Mouse (Mus musculus): ENCODE measurements around the gene Tnf. TPM values are rescaled to one million over a fixed set of nuclear protein-coding genes. Genes with fewer than 3 reads are reported as not detected.

Tnf gene
- polyA plus RNA-seq, 1 experiment from 2014 or later: 0.20 TPM

DNA sequence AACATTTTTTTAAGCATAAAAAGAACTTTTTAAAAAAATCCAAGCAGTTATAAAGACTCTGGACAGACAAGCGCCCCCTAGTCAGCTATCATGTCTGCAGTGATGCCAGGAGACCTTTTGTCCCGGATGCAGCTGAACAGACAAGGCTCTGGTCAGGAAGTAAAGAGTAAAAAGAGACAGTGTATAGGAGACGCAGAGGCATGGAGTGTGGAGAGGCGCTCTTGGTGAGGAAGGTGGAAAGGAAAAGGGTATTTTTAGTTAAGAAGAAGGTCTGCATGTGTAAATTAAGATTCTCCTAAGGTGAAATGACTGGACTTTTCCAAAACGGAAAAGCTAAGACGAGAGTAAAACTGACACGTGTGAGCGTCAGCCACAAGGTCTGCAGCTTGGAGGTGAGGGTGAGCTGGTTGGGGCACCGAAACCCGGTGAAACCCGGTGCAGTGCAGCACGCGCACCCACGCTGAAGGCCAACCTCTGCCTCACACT, 24.8 kb upstream of the Tnf start:
- peaks cover 15% of the 10 kb centered on the region for H3K36me3 ChIP-seq (ENCODE audit: control insufficient read depth, insufficient read depth, low read length)
- WGBS: 86% methylated on average over 14 of the region's 14 CpGs
- peaks cover 15% of the 10 kb centered on the region; the same call in 1 of the 2 replicates for H3K4me1 ChIP-seq (ENCODE audit: control insufficient read depth, insufficient read depth, low read length)
- H3K9me3 ChIP-seq (ENCODE audit: control insufficient read depth, low read depth, low read length): no peaks in the 10 kb centered on the region
- H3K4me2 ChIP-seq (replicated peaks; ENCODE audit: low read depth, low read length): no peak overlapping the region
- no peak overlapping the region for H3K9ac ChIP-seq (replicated peaks; ENCODE audit: low read depth, low read length)
- no peaks in the 10 kb centered on the region for H3K27me3 ChIP-seq (ENCODE audit: control insufficient read depth, insufficient read depth, low read length)
- H3K4me3 ChIP-seq (ENCODE audit: low read depth, low read length): no peak overlapping the region
- H3K27ac ChIP-seq (ENCODE audit: low read length): no peak overlapping the region
- ATAC-seq (ENCODE audit: insufficient number of reproducible peaks, insufficient read depth, low FRiP score, low read depth): no peak

DNA sequence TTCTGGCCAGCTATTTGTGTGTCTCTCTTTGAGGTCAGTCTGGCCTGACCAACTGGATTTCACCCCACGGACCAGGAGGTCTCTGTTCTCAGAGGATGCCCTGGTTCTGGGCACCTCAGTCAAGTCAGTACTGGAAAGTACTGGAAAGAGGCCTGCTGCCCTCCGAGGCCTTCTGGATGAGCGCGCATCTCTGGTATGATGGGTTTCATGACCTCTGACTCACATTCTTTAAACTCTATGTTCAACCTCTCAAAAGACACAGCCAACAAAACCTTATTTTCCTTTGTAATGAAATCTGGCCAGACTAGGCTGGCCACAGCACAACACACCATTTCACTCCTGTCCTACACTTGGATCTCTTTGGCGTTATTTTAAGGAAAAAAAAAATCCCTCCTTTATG, 23.6 kb upstream of the Tnf start:
- H3K36me3 ChIP-seq (ENCODE audit: control insufficient read depth, insufficient read depth, low read length): peaks cover 7% of the 10 kb centered on the region
- H3K27me3 ChIP-seq (ENCODE audit: control insufficient read depth, insufficient read depth, low read length): no peaks in the 10 kb centered on the region
- H3K4me3 ChIP-seq (ENCODE audit: low read depth, low read length): no peak overlapping the region
- H3K9me3 ChIP-seq (ENCODE audit: control insufficient read depth, low read depth, low read length): no peaks in the 10 kb centered on the region
- no peak overlapping the region for H3K4me2 ChIP-seq (replicated peaks; ENCODE audit: low read depth, low read length)
- H3K4me1 ChIP-seq (ENCODE audit: control insufficient read depth, insufficient read depth, low read length): peaks cover 10% of the 10 kb centered on the region; the same call in 1 of the 2 replicates
- no peak overlapping the region for H3K9ac ChIP-seq (replicated peaks; ENCODE audit: low read depth, low read length)
- ATAC-seq (ENCODE audit: insufficient number of reproducible peaks, insufficient read depth, low FRiP score, low read depth): no peak
- no peak overlapping the region for H3K27ac ChIP-seq (ENCODE audit: low read length)
- WGBS: 86% methylated on average over 5 of the region's 5 CpGs

DNA sequence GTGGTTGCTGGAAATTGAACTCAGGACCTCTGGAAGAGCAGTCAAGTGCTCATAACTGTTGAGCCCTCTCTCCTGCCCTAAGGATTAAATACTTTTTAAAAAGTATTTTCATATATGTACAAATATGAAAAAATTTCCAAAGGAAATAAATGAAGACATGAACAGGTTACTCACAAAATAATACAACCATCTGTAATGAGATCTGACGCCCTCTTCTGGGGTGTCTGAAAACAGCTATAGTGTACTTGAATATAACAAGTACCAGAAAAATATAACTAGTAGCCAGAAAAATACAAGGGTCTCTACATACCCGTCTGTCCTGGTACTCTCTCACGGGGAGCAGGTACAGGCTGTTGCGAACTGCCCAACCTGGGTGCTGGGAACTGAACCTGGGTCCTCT, 22.8 kb upstream of the Tnf start:
- H3K27ac ChIP-seq (ENCODE audit: low read length): no peak overlapping the region
- H3K4me3 ChIP-seq (ENCODE audit: low read depth, low read length): no peak overlapping the region
- H3K4me1 ChIP-seq (ENCODE audit: control insufficient read depth, insufficient read depth, low read length): peaks cover 10% of the 10 kb centered on the region; the same call in 1 of the 2 replicates
- no peak for ATAC-seq (ENCODE audit: insufficient number of reproducible peaks, insufficient read depth, low FRiP score, low read depth)
- H3K27me3 ChIP-seq (ENCODE audit: control insufficient read depth, insufficient read depth, low read length): no peaks in the 10 kb centered on the region
- H3K9ac ChIP-seq (replicated peaks; ENCODE audit: low read depth, low read length): no peak overlapping the region
- H3K9me3 ChIP-seq (ENCODE audit: control insufficient read depth, low read depth, low read length): no peaks in the 10 kb centered on the region
- WGBS: 89% methylated on average over 4 of the region's 4 CpGs
- no peak overlapping the region for H3K4me2 ChIP-seq (replicated peaks; ENCODE audit: low read depth, low read length)
- H3K36me3 ChIP-seq (ENCODE audit: control insufficient read depth, insufficient read depth, low read length): peaks cover 10% of the 10 kb centered on the region

DNA sequence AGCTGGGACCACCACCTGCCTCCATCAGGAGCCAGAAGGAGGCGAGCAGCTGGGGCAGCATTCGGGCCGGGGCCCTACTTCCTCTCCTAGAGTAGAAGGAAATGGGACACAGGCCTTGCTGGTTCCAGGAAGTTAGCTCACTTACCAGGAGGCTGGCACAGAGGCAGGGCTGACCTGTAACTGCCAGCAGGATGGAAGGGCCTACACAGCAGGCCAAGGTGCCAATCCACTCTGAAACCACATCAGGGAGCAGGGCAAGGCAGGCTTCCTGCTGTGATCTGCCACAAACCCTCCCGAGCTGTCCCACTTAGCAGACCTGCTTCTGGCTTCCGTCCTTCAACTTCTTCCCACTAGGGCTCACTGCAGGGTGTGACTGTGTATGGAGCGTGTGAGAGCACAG, 20.5 kb upstream of the Tnf start:
- ATAC-seq (ENCODE audit: insufficient number of reproducible peaks, insufficient read depth, low FRiP score, low read depth): no peak
- no peak overlapping the region for H3K9ac ChIP-seq (replicated peaks; ENCODE audit: low read depth, low read length)
- WGBS: 61% methylated on average over 6 of the region's 6 CpGs
- no peaks in the 10 kb centered on the region for H3K9me3 ChIP-seq (ENCODE audit: control insufficient read depth, low read depth, low read length)
- H3K4me2 ChIP-seq (replicated peaks; ENCODE audit: low read depth, low read length): no peak overlapping the region
- H3K27me3 ChIP-seq (ENCODE audit: control insufficient read depth, insufficient read depth, low read length): no peaks in the 10 kb centered on the region
- H3K36me3 ChIP-seq (ENCODE audit: control insufficient read depth, insufficient read depth, low read length): peaks cover 8% of the 10 kb centered on the region
- H3K4me3 ChIP-seq (ENCODE audit: low read depth, low read length): no peak overlapping the region
- H3K27ac ChIP-seq (ENCODE audit: low read length): peak overlapping the region; percentile 48; the same call in 1 of the 2 replicates
- peaks cover 3% of the 10 kb centered on the region; the same call in 1 of the 2 replicates for H3K4me1 ChIP-seq (ENCODE audit: control insufficient read depth, insufficient read depth, low read length)

DNA sequence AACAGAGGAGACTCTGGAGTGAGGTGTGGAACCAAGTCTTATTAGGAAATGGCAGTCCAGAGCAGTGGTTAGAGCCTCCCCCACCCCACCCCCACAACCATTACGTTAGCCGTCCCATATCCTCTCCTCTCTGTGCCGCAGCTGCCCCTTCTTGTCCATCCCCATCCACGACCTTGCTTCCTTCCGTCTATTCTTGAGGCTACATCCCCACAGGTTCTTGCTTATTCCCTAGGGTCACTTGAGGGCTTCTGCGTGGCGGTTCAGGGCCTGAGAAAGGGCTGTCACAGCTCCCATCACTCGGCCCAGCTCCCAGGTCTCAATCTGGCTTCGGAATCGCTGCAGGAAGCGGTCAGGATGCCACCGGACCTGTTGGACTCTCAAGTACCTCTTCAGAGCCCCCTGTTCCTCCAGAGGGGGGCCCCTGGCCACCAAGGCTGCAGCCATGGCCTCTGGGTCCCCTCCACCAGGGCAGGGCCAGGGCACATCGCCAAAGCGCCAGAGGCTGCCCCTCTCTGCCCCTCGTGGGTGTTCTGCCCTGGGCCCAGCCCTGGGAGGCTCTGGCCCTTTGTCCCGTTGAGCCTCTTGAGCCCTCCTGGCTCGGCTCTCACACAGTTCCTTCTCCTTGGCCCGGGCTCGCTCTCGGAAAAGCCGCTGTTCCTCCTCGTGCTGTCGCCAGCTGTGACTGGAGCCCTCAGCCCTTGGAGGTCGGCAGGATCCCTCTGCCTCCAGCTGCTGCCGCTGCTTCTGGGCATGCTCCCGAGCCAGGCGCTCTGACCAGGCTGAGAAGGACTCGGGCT, 18.5 kb upstream of the Tnf start, which contains the start of gene Gm16181:
TSS of gene Gm16181 (plus strand) at position 679 of the 797 bp plus-strand sequence.
- H3K36me3 ChIP-seq (ENCODE audit: control insufficient read depth, insufficient read depth, low read length): peaks cover 7% of the 10 kb centered on the region
- peaks cover 3% of the 10 kb centered on the region; the same call in 1 of the 2 replicates for H3K4me1 ChIP-seq (ENCODE audit: control insufficient read depth, insufficient read depth, low read length)
- no peaks in the 10 kb centered on the region for H3K27me3 ChIP-seq (ENCODE audit: control insufficient read depth, insufficient read depth, low read length)
- H3K4me2 ChIP-seq (replicated peaks; ENCODE audit: low read depth, low read length): no peak within 1 kb of the TSS
- ATAC-seq (ENCODE audit: insufficient number of reproducible peaks, insufficient read depth, low FRiP score, low read depth): 0 out of 2 replicates have a peak, but pooled peaks have one; percentile 54
- no peaks in the 10 kb centered on the region for H3K9me3 ChIP-seq (ENCODE audit: control insufficient read depth, low read depth, low read length)
- H3K27ac ChIP-seq (ENCODE audit: low read length): peak within 1 kb of the TSS; percentile 64; the same call in 1 of the 2 replicates
- H3K4me3 ChIP-seq (ENCODE audit: low read depth, low read length): no peak within 1 kb of the TSS
- H3K9ac ChIP-seq (replicated peaks; ENCODE audit: low read depth, low read length): no peak within 1 kb of the TSS
- WGBS: 73% methylated on average over 28 of the region's 28 CpGs

DNA sequence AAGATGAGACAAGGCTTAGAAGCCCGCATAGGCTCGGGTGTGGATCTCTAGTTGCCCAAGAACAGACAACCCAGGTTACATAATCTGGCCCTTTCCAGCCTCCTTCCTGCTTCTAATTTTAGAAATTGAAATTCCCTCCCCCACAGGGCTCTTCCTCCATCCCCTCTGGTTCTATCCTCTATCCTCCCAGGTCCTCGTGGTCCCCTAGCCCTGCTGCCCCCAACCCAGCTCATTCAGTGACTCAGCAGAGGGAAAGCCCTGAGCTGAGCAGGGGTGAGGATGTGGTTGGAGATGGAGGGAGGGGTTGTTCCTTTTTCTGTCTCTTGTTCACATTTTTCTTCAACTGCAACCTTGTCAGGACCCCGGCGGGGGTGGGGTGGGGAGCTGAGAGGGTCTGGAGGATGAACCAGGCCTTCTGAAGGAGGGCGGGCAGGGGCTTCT, 17.8 kb upstream of the Tnf start:
- no peak for ATAC-seq (ENCODE audit: insufficient number of reproducible peaks, insufficient read depth, low FRiP score, low read depth)
- WGBS: 71% methylated on average over 6 of the region's 6 CpGs

DNA sequence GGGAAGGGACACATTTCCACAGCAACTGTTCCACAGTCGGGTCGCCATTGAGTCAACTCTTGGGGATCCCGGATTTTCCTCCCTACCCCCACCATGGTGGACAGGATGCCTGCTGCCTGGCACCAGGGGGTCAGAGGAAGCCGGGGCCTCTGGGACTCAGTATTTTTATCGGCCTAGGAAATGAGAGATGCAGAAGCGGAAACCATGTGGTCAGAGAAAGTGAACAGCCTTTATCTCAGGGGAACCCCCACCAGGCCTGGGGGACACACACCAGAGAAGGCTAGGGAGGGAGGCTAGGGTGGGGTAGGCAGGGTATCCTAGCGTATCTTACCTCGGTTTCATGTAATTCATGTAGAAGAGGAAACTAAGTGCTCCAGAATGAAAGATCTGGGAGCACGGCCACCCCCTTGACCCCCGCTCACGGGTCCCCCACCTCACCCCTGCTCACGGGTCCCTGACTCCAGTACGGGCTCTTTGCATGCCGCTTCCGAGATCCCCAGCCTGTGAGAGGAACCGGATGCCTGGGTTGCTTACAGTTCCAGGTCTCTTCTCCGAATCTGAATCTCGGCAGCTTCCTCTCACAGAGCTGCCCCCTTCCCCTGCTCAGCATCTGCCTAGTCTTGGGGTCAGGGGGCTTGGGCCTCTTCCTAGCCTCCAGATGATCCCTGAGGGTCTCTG, 16.8 kb upstream of the Tnf start:
- Histone ChIP-seq H3K27me3 (ENCODE audit: control insufficient read depth, insufficient read depth, low read length) (no peaks in the 10 kb centered on the region), H3K9ac (replicated peaks; ENCODE audit: low read depth, low read length) (no peak overlapping the region), H3K4me1 (ENCODE audit: control insufficient read depth, insufficient read depth, low read length) (peaks cover 3% of the 10 kb centered on the region; the same call in 1 of the 2 replicates), H3K4me2 (replicated peaks; ENCODE audit: low read depth, low read length) (no peak overlapping the region), H3K27ac (ENCODE audit: low read length) (peak overlapping the region; percentile 58; the same call in 1 of the 2 replicates), H3K9me3 (ENCODE audit: control insufficient read depth, low read depth, low read length) (no peaks in the 10 kb centered on the region), H3K36me3 (ENCODE audit: control insufficient read depth, insufficient read depth, low read length) (peaks cover 4% of the 10 kb centered on the region), H3K4me3 (ENCODE audit: low read depth, low read length) (no peak overlapping the region)
- no peak for ATAC-seq (ENCODE audit: insufficient number of reproducible peaks, insufficient read depth, low FRiP score, low read depth)
- WGBS: 77% methylated on average over 18 of the region's 18 CpGs

More for the DNA sequence above, 17.8 kb upstream of the Tnf start:
- H3K36me3 ChIP-seq (ENCODE audit: control insufficient read depth, insufficient read depth, low read length): peaks cover 4% of the 10 kb centered on the region
- H3K9ac ChIP-seq (replicated peaks; ENCODE audit: low read depth, low read length): no peak overlapping the region
- no peak overlapping the region for H3K4me3 ChIP-seq (ENCODE audit: low read depth, low read length)
- no peaks in the 10 kb centered on the region for H3K9me3 ChIP-seq (ENCODE audit: control insufficient read depth, low read depth, low read length)
- H3K27ac ChIP-seq (ENCODE audit: low read length): no peak overlapping the region; the same call in 1 of the 2 replicates
- H3K4me2 ChIP-seq (replicated peaks; ENCODE audit: low read depth, low read length): no peak overlapping the region
- no peaks in the 10 kb centered on the region for H3K27me3 ChIP-seq (ENCODE audit: control insufficient read depth, insufficient read depth, low read length)
- peaks cover 3% of the 10 kb centered on the region; the same call in 1 of the 2 replicates for H3K4me1 ChIP-seq (ENCODE audit: control insufficient read depth, insufficient read depth, low read length)

DNA sequence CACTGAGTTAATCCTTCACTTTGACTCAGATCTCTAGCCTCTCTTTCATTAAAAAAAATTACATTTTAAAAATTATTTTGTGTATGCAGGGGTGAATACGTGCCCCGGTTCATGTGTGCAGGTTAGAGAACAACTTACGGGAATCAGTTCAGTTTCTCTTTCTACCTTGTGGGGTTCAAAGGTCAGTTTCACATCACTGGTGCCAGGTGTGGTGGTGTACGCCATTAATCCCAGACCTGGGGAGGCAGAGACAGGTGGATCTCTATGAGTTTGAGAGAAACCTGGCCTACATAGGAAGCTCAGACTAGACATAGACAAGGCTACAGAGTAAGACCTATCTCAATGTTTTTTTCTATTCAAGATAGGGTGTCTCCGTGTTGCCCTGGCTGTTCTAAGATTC, 11.3 kb upstream of the Tnf start:
- no peak overlapping the region for H3K4me2 ChIP-seq (replicated peaks; ENCODE audit: low read depth, low read length)
- no peak overlapping the region for H3K27ac ChIP-seq (ENCODE audit: low read length)
- no peak overlapping the region for H3K9ac ChIP-seq (replicated peaks; ENCODE audit: low read depth, low read length)
- no peak overlapping the region for H3K4me3 ChIP-seq (ENCODE audit: low read depth, low read length)
- WGBS: 89% methylated on average over 5 of the region's 5 CpGs
- no peak for ATAC-seq (ENCODE audit: insufficient number of reproducible peaks, insufficient read depth, low FRiP score, low read depth)
- H3K36me3 ChIP-seq (ENCODE audit: control insufficient read depth, insufficient read depth, low read length): no peaks in the 10 kb centered on the region
- H3K4me1 ChIP-seq (ENCODE audit: control insufficient read depth, insufficient read depth, low read length): no peaks in the 10 kb centered on the region
- H3K27me3 ChIP-seq (ENCODE audit: control insufficient read depth, insufficient read depth, low read length): no peaks in the 10 kb centered on the region
- H3K9me3 ChIP-seq (ENCODE audit: control insufficient read depth, low read depth, low read length): no peaks in the 10 kb centered on the region

Measured in stomach, embryonic 14.5 days (tissue).